Mouse (Mus musculus) intestine, embryonic 16.5 days (tissue): ENCODE measurements around the gene Rab11fip2. TPM values are rescaled to one million over a fixed set of nuclear protein-coding genes. Genes with fewer than 3 reads are reported as not detected.
A peak's percentile ranks its signal among the peaks of the same experiment; 100 is the strongest.

Experiments
- ATAC-seq: fragments of 200-750 bp; cut with Nextera tagmentation; 2 replicates; pipeline ENCODE4 v1.8.0; 2017; ENCODE audit warnings: moderate TSS enrichment, moderate library complexity
- H3K27ac ChIP-seq: fragments of 300-500 bp; sonication (generic); 2 replicates; pipeline ENCODE4 v1.5.1; 2014; ENCODE audit warnings: mild to moderate bottlenecking, low read length
- H3K27me3 ChIP-seq: fragments of 300-500 bp; sonication (generic); replicated peaks from 2 replicates; pipeline ENCODE4 v1.6.1; 2014; ENCODE audit warnings: low read length, control low read depth, mixed read lengths; ENCODE audit not compliant: control insufficient read depth, insufficient read depth
- H3K36me3 ChIP-seq: fragments of 300-500 bp; sonication (generic); 2 replicates; pipeline ENCODE4 v1.6.1; 2014; ENCODE audit warnings: low read length, control low read depth; ENCODE audit not compliant: control insufficient read depth, insufficient read depth
- H3K4me1 ChIP-seq: fragments of 300-500 bp; sonication (generic); 2 replicates; pipeline ENCODE4 v1.6.1; 2014; ENCODE audit warnings: low read length, control low read depth, mixed read lengths; ENCODE audit not compliant: control insufficient read depth, insufficient read depth
- H3K4me2 ChIP-seq: fragments of 300-500 bp; sonication (generic); 2 replicates; pipeline ENCODE4 v1.6.1; 2014; ENCODE audit warnings: low read depth, low read length, control low read depth
- H3K4me3 ChIP-seq: fragments of 300-500 bp; sonication (generic); 2 replicates; pipeline ENCODE4 v1.5.1; 2014; ENCODE audit warnings: mild to moderate bottlenecking, low read length
- H3K9ac ChIP-seq: fragments of 300-500 bp; sonication (generic); 2 replicates; pipeline ENCODE4 v1.6.1; 2014; ENCODE audit warnings: low read depth, low read length
- H3K9me3 ChIP-seq: fragments of 300-500 bp; sonication (generic); 2 replicates; pipeline ENCODE4 v1.6.1; 2016; ENCODE audit warnings: low read length, control low read depth; ENCODE audit not compliant: control insufficient read depth
- WGBS: fragments of 180-500 bp; shearing (Covaris S2); extraction: QIAGEN DNeasy Blood & Tissue Kit; methylation state at CpG from one replicate; pipeline ENCODE4 v1.1.7; 2014; 5-methylcytosine and 5-hydroxymethylcytosine counted together
- polyA plus RNA-seq: library from polyadenylated mRNA; unstranded; fragments of >200 nt; fragmentation: Nextera tagmentation; extraction: Ambion mirVana; gene quantifications from 2 replicates; pipeline ENCODE4 v1.2.1, GENCODE M21; 2015

The Rab11fip2 gene
- polyA plus RNA-seq = 1.8 and 2.1 TPM in 2 replicates

- Histone ChIP-seq H3K36me3 (no peaks in the 10 kb centered on the region), H3K9ac (peak within 1 kb of the TSS; percentile 94), H3K27me3 (no peaks in the 10 kb centered on the region), H3K4me2 (peak within 1 kb of the TSS; percentile 46), H3K4me3 (peak within 1 kb of the TSS; percentile 79), H3K27ac (peak within 1 kb of the TSS; percentile 89), H3K4me1 (peaks cover 3% of the 10 kb centered on the region), H3K9me3 (no peaks in the 10 kb centered on the region)
- under 1% methylated on average over 64 of the region's 72 CpGs for WGBS
- ATAC-seq = peak; percentile 99
Observed at GRCm38 (mm10) chr19:59943322-59943871, at the start of gene Rab11fip2. Gene Rab11fip2, minus strand, starts transcription at chr19:59943654.

GRCm38 (mm10) chr19:59981588-59981987 is 38.1 kb upstream of the Rab11fip2 start:
- WGBS = 93% methylated on average over 1 of the region's 1 CpGs
- H3K4me2 ChIP-seq = no peak overlapping the region
- no peak overlapping the region for H3K9ac ChIP-seq
- no peak for ATAC-seq
- no peaks in the 10 kb centered on the region for H3K36me3 ChIP-seq
- H3K9me3 ChIP-seq = no peaks in the 10 kb centered on the region
- no peaks in the 10 kb centered on the region for H3K4me1 ChIP-seq
- no peak overlapping the region for H3K27ac ChIP-seq
- no peaks in the 10 kb centered on the region for H3K27me3 ChIP-seq
- H3K4me3 ChIP-seq = no peak overlapping the region

GRCm38 (mm10) chr19:59954936-59955335 is 11.5 kb upstream of the Rab11fip2 start:
- H3K27ac ChIP-seq = no peak overlapping the region
- whole genome bisulfite sequencing = 74% methylated on average over 3 of the region's 3 CpGs
- no peak overlapping the region for H3K9ac ChIP-seq
- H3K27me3 ChIP-seq = no peaks in the 10 kb centered on the region
- H3K9me3 ChIP-seq = no peaks in the 10 kb centered on the region
- no peak overlapping the region for H3K4me2 ChIP-seq
- no peaks in the 10 kb centered on the region for H3K36me3 ChIP-seq
- no peaks in the 10 kb centered on the region for H3K4me1 ChIP-seq
- ATAC-seq = no peak
- H3K4me3 ChIP-seq = no peak overlapping the region

- WGBS = 86% methylated on average over 5 of the region's 5 CpGs
- no peak overlapping the region for H3K9ac ChIP-seq
Observed at GRCm38 (mm10) chr19:59949731-59950130, 6.3 kb upstream of the Rab11fip2 start.

GRCm38 (mm10) chr19:59942716-59943321 is 635 bp downstream of the Rab11fip2 start:
- peak overlapping the region; percentile 46 for H3K4me2 ChIP-seq
- H3K9ac ChIP-seq = peak overlapping the region; percentile 94
- WGBS = 3% methylated on average over 22 of the region's 27 CpGs
- peak; percentile 86 for ATAC-seq
- H3K27me3 ChIP-seq = no peaks in the 10 kb centered on the region
- H3K4me3 ChIP-seq = peak overlapping the region; percentile 79
- no peaks in the 10 kb centered on the region for H3K36me3 ChIP-seq
- H3K27ac ChIP-seq = peak overlapping the region; percentile 89
- peaks cover 3% of the 10 kb centered on the region for H3K4me1 ChIP-seq
- no peaks in the 10 kb centered on the region for H3K9me3 ChIP-seq

More at GRCm38 (mm10) chr19:59949731-59950130, 6.3 kb upstream of the Rab11fip2 start:
- H3K9me3 ChIP-seq = no peaks in the 10 kb centered on the region
- no peak overlapping the region for H3K4me2 ChIP-seq
- no peaks in the 10 kb centered on the region for H3K4me1 ChIP-seq
- H3K27ac ChIP-seq = no peak overlapping the region
- no peak for ATAC-seq
- H3K36me3 ChIP-seq = no peaks in the 10 kb centered on the region
- no peak overlapping the region for H3K4me3 ChIP-seq
- no peaks in the 10 kb centered on the region for H3K27me3 ChIP-seq

- H3K27me3 ChIP-seq = no peaks in the 10 kb centered on the region
- no peaks in the 10 kb centered on the region for H3K36me3 ChIP-seq
- no peak overlapping the region for H3K9ac ChIP-seq
- no peak overlapping the region for H3K27ac ChIP-seq
- no peak overlapping the region for H3K4me3 ChIP-seq
- no peaks in the 10 kb centered on the region for H3K9me3 ChIP-seq
- 77% methylated on average over 5 of the region's 5 CpGs for WGBS
- no peak for ATAC-seq
- H3K4me2 ChIP-seq = no peak overlapping the region
- H3K4me1 ChIP-seq = peaks cover 3% of the 10 kb centered on the region
Observed at GRCm38 (mm10) chr19:59939711-59940110, 3.7 kb downstream of the Rab11fip2 start.

GRCm38 (mm10) chr19:59932085-59932484 is 11.4 kb downstream of the Rab11fip2 start:
- 89% methylated on average over 10 of the region's 10 CpGs for WGBS

GRCm38 (mm10) chr19:59928672-59929071 is 14.8 kb downstream of the Rab11fip2 start:
- no peak overlapping the region for H3K4me3 ChIP-seq
- H3K27me3 ChIP-seq = no peaks in the 10 kb centered on the region
- no peak overlapping the region for H3K9ac ChIP-seq
- H3K9me3 ChIP-seq = no peaks in the 10 kb centered on the region
- H3K27ac ChIP-seq = no peak overlapping the region
- no peaks in the 10 kb centered on the region for H3K4me1 ChIP-seq
- no peaks in the 10 kb centered on the region for H3K36me3 ChIP-seq
- WGBS = 78% methylated on average over 4 of the region's 4 CpGs
- no peak for ATAC-seq
- no peak overlapping the region for H3K4me2 ChIP-seq

More at GRCm38 (mm10) chr19:59932085-59932484, 11.4 kb downstream of the Rab11fip2 start:
- H3K9me3 ChIP-seq = no peaks in the 10 kb centered on the region
- no peak overlapping the region for H3K4me3 ChIP-seq
- no peaks in the 10 kb centered on the region for H3K4me1 ChIP-seq
- H3K27ac ChIP-seq = no peak overlapping the region
- H3K36me3 ChIP-seq = no peaks in the 10 kb centered on the region
- no peak for ATAC-seq
- no peaks in the 10 kb centered on the region for H3K27me3 ChIP-seq
- no peak overlapping the region for H3K9ac ChIP-seq
- H3K4me2 ChIP-seq = no peak overlapping the region

- H3K9ac ChIP-seq = no peak overlapping the region
- no peaks in the 10 kb centered on the region for H3K9me3 ChIP-seq
- no peak overlapping the region for H3K4me2 ChIP-seq
- H3K27ac ChIP-seq = no peak overlapping the region
- no peak for ATAC-seq
- H3K27me3 ChIP-seq = no peaks in the 10 kb centered on the region
- no peaks in the 10 kb centered on the region for H3K36me3 ChIP-seq
- no peak overlapping the region for H3K4me3 ChIP-seq
- 59% methylated on average over 1 of the region's 1 CpGs for WGBS
- H3K4me1 ChIP-seq = no peaks in the 10 kb centered on the region
Observed at GRCm38 (mm10) chr19:59926125-59926524, 17.3 kb downstream of the Rab11fip2 start.
